Comparison of ENCODE assay signal across 10 mouse cellular contexts in the genomic region with DNA sequence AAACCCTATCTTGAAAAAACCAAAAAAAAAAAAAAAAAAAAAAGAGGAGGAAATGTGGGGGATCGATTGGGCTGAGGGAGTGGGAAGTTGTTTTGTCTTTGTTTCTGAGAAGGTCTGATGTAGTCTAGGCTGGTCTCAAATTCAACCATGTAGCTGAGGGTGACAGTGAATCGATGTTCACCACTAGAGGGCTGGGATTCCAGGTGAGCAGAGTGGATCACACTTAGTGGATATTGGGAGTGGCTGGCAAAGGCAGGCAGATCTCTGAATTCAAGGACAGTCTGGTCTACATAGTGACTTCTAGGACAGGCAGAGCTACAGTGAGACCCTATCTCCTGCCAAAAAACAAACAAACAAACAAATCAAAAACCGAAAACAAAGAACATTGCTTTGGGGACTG. TPM values are rescaled to one million over a fixed set of nuclear protein-coding genes. Genes with fewer than 3 reads are reported as not detected.
DNase-seq lines count a peak whose midpoint lies in the region; ATAC-seq lines count a peak whose summit lies in the region.
"Had no signal": no experiment of that assay in that cellular context is flagged by ENCODE, and none has a peak within 500 bp of the region (broad histone marks: within the 10 kb centered on the region; RNA-seq: fewer than 3 reads in every experiment).

No protein-coding gene starts in this region.

- no peak overlapping the region for H3K4me2 ChIP-seq in heart, embryonic 11.5 days
- H3K4me2 ChIP-seq in liver, embryonic 15.5 days = no peak overlapping the region
- no peak overlapping the region for H3K4me2 ChIP-seq in midbrain, embryonic 16.5 days (ENCODE audit: low read length)

- no peaks in the 10 kb centered on the region for H3K36me3 ChIP-seq in heart, embryonic 11.5 days (ENCODE audit: control insufficient read depth, insufficient read depth, low read length)
- H3K36me3 ChIP-seq in embryonic facial prominence, embryonic 10.5 days (replicated peaks) = no peaks in the 10 kb centered on the region
- no peaks in the 10 kb centered on the region for H3K36me3 ChIP-seq in liver, embryonic 15.5 days (replicated peaks)
- H3K36me3 ChIP-seq in midbrain, embryonic 16.5 days (ENCODE audit: control insufficient read depth, insufficient read depth, low read length) = no peaks in the 10 kb centered on the region

- H3K4me3 ChIP-seq in heart, embryonic 11.5 days (ENCODE audit: low read depth, low read length) = no peak overlapping the region
- H3K4me3 ChIP-seq in embryonic facial prominence, embryonic 10.5 days = no peak overlapping the region
- H3K4me3 ChIP-seq in liver, embryonic 15.5 days (replicated peaks) = no peak overlapping the region
- no peak overlapping the region for H3K4me3 ChIP-seq in midbrain, embryonic 16.5 days (ENCODE audit: low read depth, low read length)

- H3K4me1 ChIP-seq in heart, embryonic 11.5 days (ENCODE audit: control insufficient read depth, insufficient read depth, low read length) = peaks cover 3% of the 10 kb centered on the region; the same call in 1 of the 2 replicates
- H3K4me1 ChIP-seq in embryonic facial prominence, embryonic 10.5 days = peaks cover 8% of the 10 kb centered on the region
- peaks cover 60% of the 10 kb centered on the region for H3K4me1 ChIP-seq in liver, embryonic 15.5 days (replicated peaks)
- no peaks in the 10 kb centered on the region; the same call in 1 of the 2 replicates for H3K4me1 ChIP-seq in midbrain, embryonic 16.5 days (ENCODE audit: control insufficient read depth, insufficient read depth, low read length)

- peak; percentile 22 to 49 for DNase-seq in heart, postnatal 14 days
- DNase-seq in adrenal gland, postnatal 36 days = peak; percentile 36 to 45
- DNase-seq in embryonic facial prominence, embryonic 10.5 days (ENCODE audit: low spot score) = peak; percentile 43
- no peak for DNase-seq in testis, postnatal 14 days (ENCODE audit: low spot score)
- DNase-seq: gastrocnemius, postnatal 36 days had no signal

- no peak for ATAC-seq in heart, embryonic 11.5 days (replicated peaks; ENCODE audit: insufficient number of reproducible peaks, low FRiP score, low TSS enrichment)
- ATAC-seq in liver, embryonic 15.5 days (ENCODE audit: insufficient read depth) = no peak
- no peak for ATAC-seq in megakaryocyte, adult 5-6 weeks (ENCODE audit: poor library complexity, severe bottlenecking)
- ATAC-seq in midbrain, embryonic 16.5 days = no peak

- intact Hi-C loops in heart, postnatal 14 days (cut with DNase I) = loop anchor here (5.0 kb wide), 1 partner anchor 52 kb away; no protein-coding TSS in a partner anchor

- 30% methylated on average over 3 of the region's 3 CpGs for WGBS in heart, embryonic 11.5 days (ENCODE audit: insufficient replicate concordance)
- 36% methylated on average over 3 of the region's 3 CpGs for WGBS in embryonic facial prominence, embryonic 10.5 days
- 37% methylated on average over 3 of the region's 3 CpGs for WGBS in liver, embryonic 15.5 days (ENCODE audit: insufficient replicate concordance)
- 46% methylated on average over 3 of the region's 3 CpGs for WGBS in midbrain, embryonic 16.5 days

- H3K9me3 ChIP-seq in heart, embryonic 11.5 days (replicated peaks; ENCODE audit: control insufficient read depth, low read length) = no peaks in the 10 kb centered on the region
- no peaks in the 10 kb centered on the region for H3K9me3 ChIP-seq in embryonic facial prominence, embryonic 10.5 days
- no peaks in the 10 kb centered on the region for H3K9me3 ChIP-seq in liver, embryonic 15.5 days (replicated peaks)
- H3K9me3 ChIP-seq in midbrain, embryonic 16.5 days (replicated peaks; ENCODE audit: control insufficient read depth, low read length, poor library complexity, severe bottlenecking) = no peaks in the 10 kb centered on the region

- no peak overlapping the region for H3K27ac ChIP-seq in heart, embryonic 11.5 days (ENCODE audit: low read depth, low read length)
- no peak overlapping the region for H3K27ac ChIP-seq in embryonic facial prominence, embryonic 10.5 days (replicated peaks)
- peak overlapping the region; percentile 73; the same call in 1 of the 2 replicates for H3K27ac ChIP-seq in liver, embryonic 15.5 days (replicated peaks)
- H3K27ac ChIP-seq in midbrain, embryonic 16.5 days (ENCODE audit: low read length) = no peak overlapping the region
- H3K27ac ChIP-seq: macrophage had no signal

- H3K27me3 ChIP-seq in heart, embryonic 11.5 days (ENCODE audit: control insufficient read depth, insufficient read depth, low read length) = no peaks in the 10 kb centered on the region
- H3K27me3 ChIP-seq in embryonic facial prominence, embryonic 10.5 days (replicated peaks; ENCODE audit: low read depth, poor library complexity, severe bottlenecking) = peaks cover 9% of the 10 kb centered on the region; the same call in 1 of the 2 replicates
- no peaks in the 10 kb centered on the region for H3K27me3 ChIP-seq in liver, embryonic 15.5 days
- H3K27me3 ChIP-seq in midbrain, embryonic 16.5 days (ENCODE audit: control insufficient read depth, insufficient read depth, low read depth, low read length) = no peaks in the 10 kb centered on the region

- H3K9ac ChIP-seq in heart, embryonic 11.5 days (ENCODE audit: low read depth, low read length) = no peak overlapping the region
- no peak overlapping the region for H3K9ac ChIP-seq in liver, embryonic 15.5 days
- no peak overlapping the region for H3K9ac ChIP-seq in midbrain, embryonic 16.5 days (ENCODE audit: low read depth, low read length)

RNA-seq across cellular contexts. Expression of a gene that starts 16.7 kb away (rescaled TPM):
- total RNA-seq in heart, postnatal 14 days (2021) = 10 to 100 TPM; 13.9 to 18.2 TPM
- 51.2 and 51.5 TPM in 2 replicates for polyA plus RNA-seq in heart, embryonic 11.5 days (2014; fragmentation: Nextera tagmentation; extraction: Ambion mirVana)
- total RNA-seq in adrenal gland, postnatal 36 days (2021) = 10 to 100 TPM; 38.5 to 57.2 TPM
- 78.3 and 84.7 TPM in 2 replicates for polyA plus RNA-seq in embryonic facial prominence, embryonic 10.5 days (2016; fragmentation: Nextera tagmentation; extraction: Ambion mirVana)
- 52.7 and 56.0 TPM in 2 replicates for polyA plus RNA-seq in liver, embryonic 15.5 days (2015; fragmentation: Nextera tagmentation; extraction: Ambion mirVana)
- 40.0 and 40.7 TPM in 2 replicates for total RNA-seq in megakaryocyte, adult 5-6 weeks (2015)
- total RNA-seq in megakaryocyte, adult 5-6 weeks (2017) = 26.4 and 34.4 TPM in 2 replicates
- 60.2 and 60.8 TPM in 2 replicates for polyA plus RNA-seq in midbrain, embryonic 16.5 days (2015; fragmentation: Nextera tagmentation; extraction: Ambion mirVana)

RNA-seq across cellular contexts. Expression of a gene that starts 17.0 kb away (rescaled TPM):
- 100 to 1,000 TPM; 184 to 210 TPM for total RNA-seq in heart, postnatal 14 days (2021)
- 531 and 534 TPM in 2 replicates for polyA plus RNA-seq in heart, embryonic 11.5 days (2014; fragmentation: Nextera tagmentation; extraction: Ambion mirVana)
- 100 to 1,000 TPM; 450 to 470 TPM for total RNA-seq in adrenal gland, postnatal 36 days (2021)
- 667 and 713 TPM in 2 replicates for polyA plus RNA-seq in embryonic facial prominence, embryonic 10.5 days (2016; fragmentation: Nextera tagmentation; extraction: Ambion mirVana)
- 329 and 344 TPM in 2 replicates for polyA plus RNA-seq in liver, embryonic 15.5 days (2015; fragmentation: Nextera tagmentation; extraction: Ambion mirVana)
- 282 and 314 TPM in 2 replicates for total RNA-seq in megakaryocyte, adult 5-6 weeks (2015)
- total RNA-seq in megakaryocyte, adult 5-6 weeks (2017) = 248 and 255 TPM in 2 replicates
- polyA plus RNA-seq in midbrain, embryonic 16.5 days (2015; fragmentation: Nextera tagmentation; extraction: Ambion mirVana) = 1,093 and 1,247 TPM in 2 replicates

RNA-seq across cellular contexts. Expression of a gene that starts 27.7 kb away (rescaled TPM):
- total RNA-seq in heart, postnatal 14 days (2021) = 10 to 100 TPM; 34.1 to 34.6 TPM
- polyA plus RNA-seq in heart, embryonic 11.5 days (2014; fragmentation: Nextera tagmentation; extraction: Ambion mirVana) = 171 and 180 TPM in 2 replicates
- 10 to 100 TPM; 37.8 to 44.0 TPM for total RNA-seq in adrenal gland, postnatal 36 days (2021)
- polyA plus RNA-seq in embryonic facial prominence, embryonic 10.5 days (2016; fragmentation: Nextera tagmentation; extraction: Ambion mirVana) = 208 and 209 TPM in 2 replicates
- polyA plus RNA-seq in liver, embryonic 15.5 days (2015; fragmentation: Nextera tagmentation; extraction: Ambion mirVana) = 49.8 and 50.8 TPM in 2 replicates
- total RNA-seq in megakaryocyte, adult 5-6 weeks (2015) = 15.4 and 16.4 TPM in 2 replicates
- total RNA-seq in megakaryocyte, adult 5-6 weeks (2017) = 18.9 and 25.4 TPM in 2 replicates
- 126 and 132 TPM in 2 replicates for polyA plus RNA-seq in midbrain, embryonic 16.5 days (2015; fragmentation: Nextera tagmentation; extraction: Ambion mirVana)

RNA-seq across cellular contexts. Expression of a gene that starts 41.7 kb away (rescaled TPM):
- under 1 TPM; 0.44 to 0.53 TPM for total RNA-seq in heart, postnatal 14 days (2021)
- 0.13 and 0.63 TPM in 2 replicates for polyA plus RNA-seq in heart, embryonic 11.5 days (2014; fragmentation: Nextera tagmentation; extraction: Ambion mirVana)
- 1 to 10 TPM in 1 of 2 experiments, under 1 TPM in 1; 0.63 to 2.2 TPM for total RNA-seq in adrenal gland, postnatal 36 days (2021)
- polyA plus RNA-seq in embryonic facial prominence, embryonic 10.5 days (2016; fragmentation: Nextera tagmentation; extraction: Ambion mirVana) = 0.36 and 0.41 TPM in 2 replicates
- 0.36 and 0.48 TPM in 2 replicates for polyA plus RNA-seq in liver, embryonic 15.5 days (2015; fragmentation: Nextera tagmentation; extraction: Ambion mirVana)
- 0.07 TPM in 1 of 2 replicates, not detected in the other for total RNA-seq in megakaryocyte, adult 5-6 weeks (2015)
- 1.7 and 2.2 TPM in 2 replicates for total RNA-seq in megakaryocyte, adult 5-6 weeks (2017)
- polyA plus RNA-seq in midbrain, embryonic 16.5 days (2015; fragmentation: Nextera tagmentation; extraction: Ambion mirVana) = 0.97 and 1.1 TPM in 2 replicates

RNA-seq across cellular contexts. Expression of a gene that starts 58.3 kb away (rescaled TPM):
- total RNA-seq in heart, postnatal 14 days (2021) = 100 to 1,000 TPM; 675 to 683 TPM
- polyA plus RNA-seq in heart, embryonic 11.5 days (2014; fragmentation: Nextera tagmentation; extraction: Ambion mirVana) = 546 and 556 TPM in 2 replicates
- 100 to 1,000 TPM; 218 to 228 TPM for total RNA-seq in adrenal gland, postnatal 36 days (2021)
- polyA plus RNA-seq in embryonic facial prominence, embryonic 10.5 days (2016; fragmentation: Nextera tagmentation; extraction: Ambion mirVana) = 320 and 348 TPM in 2 replicates
- 231 and 237 TPM in 2 replicates for polyA plus RNA-seq in liver, embryonic 15.5 days (2015; fragmentation: Nextera tagmentation; extraction: Ambion mirVana)
- 132 and 161 TPM in 2 replicates for total RNA-seq in megakaryocyte, adult 5-6 weeks (2015)
- 205 and 227 TPM in 2 replicates for total RNA-seq in megakaryocyte, adult 5-6 weeks (2017)
- 320 and 338 TPM in 2 replicates for polyA plus RNA-seq in midbrain, embryonic 16.5 days (2015; fragmentation: Nextera tagmentation; extraction: Ambion mirVana)
